Comparison of ENCODE assay signal across 9 mouse cellular contexts in the genomic region with DNA sequence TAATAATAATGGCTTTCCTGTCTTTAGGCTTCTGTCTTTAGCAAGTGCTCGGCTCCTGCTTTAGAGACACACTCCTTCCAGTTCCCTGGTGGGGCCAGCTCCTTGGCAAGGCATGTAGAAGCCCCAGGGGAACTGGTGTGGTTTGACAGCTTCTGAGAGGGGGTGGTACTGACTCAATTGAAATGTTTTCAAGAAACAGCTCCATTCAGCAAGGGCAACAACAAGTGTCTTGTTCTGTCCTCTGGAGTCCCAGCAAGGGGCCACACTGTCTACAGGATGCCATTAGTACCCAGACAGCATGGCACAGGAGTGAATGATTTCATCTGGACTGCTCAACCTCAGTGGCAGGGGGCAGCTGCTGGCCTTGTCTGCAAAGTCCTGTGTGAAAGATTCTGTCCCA. TPM values are rescaled to one million over a fixed set of nuclear protein-coding genes. Genes with fewer than 3 reads are reported as not detected.
DNase-seq lines count a peak whose midpoint lies in the region; ATAC-seq and TF ChIP-seq lines count a peak whose summit lies in the region.
"Had no signal": no experiment of that assay in that cellular context is flagged by ENCODE, and none has a peak within 500 bp of the region (broad histone marks: within the 10 kb centered on the region; RNA-seq: fewer than 3 reads in every experiment).

No protein-coding gene starts in this region.

- no peak for TF ChIP-seq CTCF in hindbrain, postnatal 0 days (IDR thresholded peaks at IDR 0.05; ENCODE audit: low read depth)

- 29% methylated on average over 1 of the region's 1 CpGs for WGBS in limb, embryonic 15.5 days
- WGBS in limb, embryonic 10.5 days, result 74% methylated on average over 1 of the region's 1 CpGs
- WGBS in hindbrain, postnatal 0 days, result 9% methylated on average over 1 of the region's 1 CpGs
- 39% methylated on average over 1 of the region's 1 CpGs for WGBS in neural tube, embryonic 14.5 days
- 41% methylated on average over 1 of the region's 1 CpGs for WGBS in heart, embryonic 12.5 days

- 0 out of 2 replicates have a peak, but pooled peaks cover 7% of the 10 kb centered on the region for H3K4me1 ChIP-seq in limb, embryonic 15.5 days
- peaks cover 18% of the 10 kb centered on the region for H3K4me1 ChIP-seq in limb, embryonic 10.5 days
- H3K4me1 ChIP-seq in hindbrain, postnatal 0 days (ENCODE audit: insufficient read depth, low read length), result peaks cover 6% of the 10 kb centered on the region; the same call in 1 of the 2 replicates
- peaks cover 4% of the 10 kb centered on the region; the same call in 1 of the 2 replicates for H3K4me1 ChIP-seq in neural tube, embryonic 14.5 days (ENCODE audit: control insufficient read depth, insufficient read depth, low read length)
- peaks cover 18% of the 10 kb centered on the region for H3K4me1 ChIP-seq in heart, embryonic 12.5 days (replicated peaks)
- H3K4me1 ChIP-seq: lung, embryonic 15.5 days had no signal

- peaks cover 17% of the 10 kb centered on the region; the same call in 1 of the 2 replicates for H3K36me3 ChIP-seq in limb, embryonic 15.5 days
- H3K36me3 ChIP-seq in limb, embryonic 10.5 days, result peaks cover 16% of the 10 kb centered on the region
- H3K36me3 ChIP-seq in hindbrain, postnatal 0 days (ENCODE audit: insufficient read depth, low read length), result 0 out of 2 replicates have a peak, but pooled peaks cover 4% of the 10 kb centered on the region
- H3K36me3 ChIP-seq in neural tube, embryonic 14.5 days (ENCODE audit: control insufficient read depth, insufficient read depth, low read length), result 0 out of 2 replicates have a peak, but pooled peaks cover 10% of the 10 kb centered on the region
- H3K36me3 ChIP-seq in heart, embryonic 12.5 days, result peaks cover 16% of the 10 kb centered on the region

- ATAC-seq in limb, embryonic 15.5 days (ENCODE audit: insufficient number of reproducible peaks, low FRiP score, low TSS enrichment, low read depth), result peak; percentile 63
- ATAC-seq in hindbrain, postnatal 0 days, result peak; percentile 94
- peak; percentile 71 for ATAC-seq in neural tube, embryonic 14.5 days (ENCODE audit: low read depth)
- ATAC-seq in heart, embryonic 12.5 days (ENCODE audit: insufficient number of reproducible peaks, low FRiP score), result no peak

- H3K4me3 ChIP-seq in limb, embryonic 15.5 days, result no peak overlapping the region
- H3K4me3 ChIP-seq in limb, embryonic 10.5 days, result no peak overlapping the region
- no peak overlapping the region for H3K4me3 ChIP-seq in hindbrain, postnatal 0 days (ENCODE audit: low read length)
- H3K4me3 ChIP-seq in neural tube, embryonic 14.5 days (ENCODE audit: low read depth, low read length), result no peak overlapping the region
- H3K4me3 ChIP-seq in heart, embryonic 12.5 days, result no peak overlapping the region
- H3K4me3 ChIP-seq: lung, embryonic 15.5 days had no signal

- H3K9ac ChIP-seq in limb, embryonic 15.5 days, result no peak overlapping the region
- no peak overlapping the region for H3K9ac ChIP-seq in hindbrain, postnatal 0 days (replicated peaks; ENCODE audit: low read length)
- no peak overlapping the region for H3K9ac ChIP-seq in neural tube, embryonic 14.5 days (replicated peaks; ENCODE audit: low read depth, low read length)
- H3K9ac ChIP-seq in heart, embryonic 12.5 days, result no peak overlapping the region
- H3K9ac ChIP-seq: lung, embryonic 15.5 days had no signal

- DNase-seq in limb, embryonic 10.5 days (ENCODE audit: low spot score), result no peak
- DNase-seq in fibroblast of lung, adult 2 months (ENCODE audit: low read depth), result peak; percentile 6
- peak; percentile 83 for DNase-seq in hindbrain, postnatal 0 days (ENCODE audit: low spot score)
- DNase-seq in spleen, postnatal 14 days (ENCODE audit: low spot score in 2 of 2), result no peak
- DNase-seq in heart, adult 9 months (ENCODE audit: low spot score in 2 of 2), result no peak

- no peak overlapping the region for H3K4me2 ChIP-seq in limb, embryonic 15.5 days
- no peak overlapping the region for H3K4me2 ChIP-seq in hindbrain, postnatal 0 days (ENCODE audit: low read depth, low read length)
- H3K4me2 ChIP-seq in neural tube, embryonic 14.5 days (ENCODE audit: low read depth, low read length), result no peak overlapping the region
- H3K4me2 ChIP-seq in heart, embryonic 12.5 days, result no peak overlapping the region
- H3K4me2 ChIP-seq: lung, embryonic 15.5 days had no signal

- H3K27me3 ChIP-seq in limb, embryonic 15.5 days, result no peaks in the 10 kb centered on the region
- H3K27me3 ChIP-seq in limb, embryonic 10.5 days (ENCODE audit: low read depth, poor library complexity, severe bottlenecking), result no peaks in the 10 kb centered on the region
- H3K27me3 ChIP-seq in hindbrain, postnatal 0 days (ENCODE audit: insufficient read depth, low read length), result no peaks in the 10 kb centered on the region
- H3K27me3 ChIP-seq in neural tube, embryonic 14.5 days (ENCODE audit: control insufficient read depth, insufficient read depth, low read length), result no peaks in the 10 kb centered on the region
- H3K27me3 ChIP-seq in heart, embryonic 12.5 days (replicated peaks), result no peaks in the 10 kb centered on the region
- H3K27me3 ChIP-seq: lung, embryonic 15.5 days had no signal

- no peaks in the 10 kb centered on the region for H3K9me3 ChIP-seq in limb, embryonic 15.5 days
- no peaks in the 10 kb centered on the region for H3K9me3 ChIP-seq in limb, embryonic 10.5 days (replicated peaks)
- no peaks in the 10 kb centered on the region for H3K9me3 ChIP-seq in hindbrain, postnatal 0 days (ENCODE audit: low read length)
- no peaks in the 10 kb centered on the region for H3K9me3 ChIP-seq in neural tube, embryonic 14.5 days (ENCODE audit: control insufficient read depth, low read length)
- H3K9me3 ChIP-seq in heart, embryonic 12.5 days (replicated peaks), result no peaks in the 10 kb centered on the region
- H3K9me3 ChIP-seq: lung, embryonic 15.5 days had no signal

- no peak overlapping the region for H3K27ac ChIP-seq in limb, embryonic 15.5 days
- no peak overlapping the region for H3K27ac ChIP-seq in limb, embryonic 10.5 days
- peak overlapping the region; percentile 71; the same call in 1 of the 2 replicates for H3K27ac ChIP-seq in hindbrain, postnatal 0 days
- no peak overlapping the region for H3K27ac ChIP-seq in neural tube, embryonic 14.5 days (ENCODE audit: low read depth, low read length)
- no peak overlapping the region for H3K27ac ChIP-seq in heart, embryonic 12.5 days (ENCODE audit: poor library complexity, severe bottlenecking)
- H3K27ac ChIP-seq: lung, embryonic 15.5 days had no signal

RNA-seq across cellular contexts. Expression of a gene that starts 51.0 kb away (rescaled TPM):
- 19.7 and 25.3 TPM in 2 replicates for polyA plus RNA-seq in limb, embryonic 15.5 days (2015; fragmentation: Nextera tagmentation; extraction: Ambion mirVana)
- 30.7 and 37.3 TPM in 2 replicates for polyA plus RNA-seq in limb, embryonic 10.5 days (2016; fragmentation: Nextera tagmentation; extraction: Ambion mirVana)
- 47.4 and 47.9 TPM in 2 replicates for total RNA-seq in hindbrain, postnatal 0 days (2014; rRNA removed)
- 29.5 and 32.5 TPM in 2 replicates for polyA plus RNA-seq in hindbrain, postnatal 0 days (2015; fragmentation: Nextera tagmentation; extraction: Ambion mirVana)
- polyA plus RNA-seq in neural tube, embryonic 14.5 days (2014; fragmentation: Nextera tagmentation; extraction: Ambion mirVana), result 63.7 and 64.5 TPM in 2 replicates
- 25.6 and 27.0 TPM in 2 replicates for polyA plus RNA-seq in heart, embryonic 12.5 days (2016; fragmentation: Nextera tagmentation; extraction: Ambion mirVana)

Comparison
In these comparisons a context has a peak if more than half of its experiments do, and no peak if none do; other contexts are left out.
1. DNase-seq: peak in fibroblast of lung, adult 2 months (single experiment) and hindbrain, postnatal 0 days (single experiment); none in limb, embryonic 10.5 days (single experiment), spleen, postnatal 14 days (0 of 2) and heart, adult 9 months (0 of 2).